Mouse (Mus musculus) embryo, embryonic 11 days (tissue): ENCODE results near the gene Ddx28.

Experiments
- DNase-seq: peaks from one replicate; pipeline ENCODE4 v3.0.0-alpha.2; 2015

Ddx28 gene

GRCm38 (mm10) chr8:105965266-105965904, 46.3 kb downstream of the Ddx28 start:
- peak; percentile 50 for DNase-seq

- DNase-seq = no peak
These were observed 47.0 kb downstream of the Ddx28 start for GRCm38 (mm10) chr8:105964506-105965265.

- DNase-seq = no peak
These were observed 50.1 kb downstream of the Ddx28 start for GRCm38 (mm10) chr8:105961536-105961935.

- DNase-seq = no peak
These were observed 50.6 kb downstream of the Ddx28 start for GRCm38 (mm10) chr8:105961101-105961500.
